Mouse (Mus musculus) heart, postnatal 0 days (tissue): ENCODE data around the gene Lpin3. TPM values are rescaled to one million over a fixed set of nuclear protein-coding genes. Genes with fewer than 3 reads are reported as not detected.

Experiments
- ATAC-seq: fragments of 200-750 bp; cut with Nextera tagmentation; 2 replicates; pipeline ENCODE4 v1.8.0; 2017; ENCODE audit warnings: low read depth, moderate number of reproducible peaks, moderate library complexity; ENCODE audit not compliant: insufficient read depth
- DNase-seq: peaks from one replicate; pipeline ENCODE4 v3.0.0-alpha.2; 2016; ENCODE audit warnings: low spot score
- H3K27ac ChIP-seq: fragments of 300-500 bp; sonication (generic); 2 replicates; pipeline ENCODE4 v1.5.1; 2014; ENCODE audit warnings: low read depth, mild to moderate bottlenecking
- H3K27me3 ChIP-seq: fragments of 300-500 bp; sonication (generic); 2 replicates; pipeline ENCODE4 v1.6.1; 2014; ENCODE audit warnings: low read length, mixed read lengths; ENCODE audit not compliant: control insufficient read depth, insufficient read depth
- H3K36me3 ChIP-seq: fragments of 300-500 bp; sonication (generic); replicated peaks from 2 replicates; pipeline ENCODE4 v1.6.1; 2014; ENCODE audit warnings: low read length, mixed read lengths; ENCODE audit not compliant: control insufficient read depth, insufficient read depth
- H3K4me1 ChIP-seq: fragments of 300-500 bp; sonication (generic); 2 replicates; pipeline ENCODE4 v1.6.1; 2014; ENCODE audit warnings: antibody characterized with exemption; ENCODE audit not compliant: control insufficient read depth, insufficient read depth
- H3K4me2 ChIP-seq: fragments of 300-500 bp; sonication (generic); 2 replicates; pipeline ENCODE4 v1.6.1; 2014; ENCODE audit warnings: low read depth, mild to moderate bottlenecking, low read length, moderate library complexity
- H3K4me3 ChIP-seq: fragments of 300-500 bp; sonication (generic); 2 replicates; pipeline ENCODE4 v1.5.1; 2014; ENCODE audit warnings: low read depth, low read length
- H3K9ac ChIP-seq: fragments of 300-500 bp; sonication (generic); replicated peaks from 2 replicates; pipeline ENCODE4 v1.6.1; 2014; ENCODE audit warnings: low read depth, low read length, mixed read lengths
- H3K9me3 ChIP-seq: fragments of 300-500 bp; sonication (generic); replicated peaks from 2 replicates; pipeline ENCODE4 v1.6.1; 2016; ENCODE audit warnings: low read length; ENCODE audit not compliant: control insufficient read depth
- CTCF ChIP-seq: IDR thresholded peaks from 2 replicates; pipeline ENCODE4 v1.5.1; 2016; ENCODE audit warnings: antibody characterized with exemption, control low read depth, low read depth
- EP300 ChIP-seq: IDR thresholded peaks from 2 replicates; pipeline ENCODE4 v1.6.1; 2016; ENCODE audit warnings: antibody characterized with exemption, low read depth
- WGBS: fragments of 180-500 bp; shearing (Covaris S2); extraction: QIAGEN DNeasy Blood & Tissue Kit; methylation state at CpG from one replicate; pipeline ENCODE4 v1.1.7; 2014; 5-methylcytosine and 5-hydroxymethylcytosine counted together
- polyA plus RNA-seq: library from polyadenylated mRNA; unstranded; fragments of >200 nt; fragmentation: Nextera tagmentation; extraction: Ambion mirVana; gene quantifications from 2 replicates; pipeline ENCODE4 v1.2.1, GENCODE M21; 2015
- total RNA-seq: library from RNA; depleted of rRNA; stranded (reverse); fragments of >200 nt; gene quantifications from 2 replicates; pipeline ENCODE4 v1.2.3, GENCODE M21; 2014; ENCODE audit warnings: low replicate concordance

Lpin3 gene
- total and polyA plus RNA-seq, 2 experiments from 2014 or later, result 1.5 to 5.1 TPM

DNA sequence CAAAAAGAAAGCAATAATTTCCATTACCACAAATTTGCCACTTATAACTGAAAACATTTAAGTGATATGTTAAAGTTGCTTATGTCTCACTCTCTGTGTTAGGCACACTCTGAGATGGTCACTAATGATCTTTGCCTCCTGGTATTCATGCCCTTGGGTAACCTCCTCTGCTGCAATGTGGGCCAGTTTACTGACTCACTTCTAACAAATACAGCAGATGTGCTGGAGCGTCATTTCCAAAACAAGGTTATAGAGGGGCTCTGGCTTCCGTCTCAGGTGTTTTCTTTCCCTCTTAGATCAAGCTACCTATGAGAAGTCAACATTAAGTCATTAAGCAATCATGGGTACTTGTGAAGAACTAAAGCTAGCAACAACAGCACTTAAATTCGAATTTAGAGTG is 30.1 kb upstream of the Lpin3 start:
- H3K36me3 ChIP-seq, result no peaks in the 10 kb centered on the region
- no peak for TF ChIP-seq CTCF
- no peak for TF ChIP-seq EP300
- 81% methylated on average over 3 of the region's 3 CpGs for WGBS

DNA sequence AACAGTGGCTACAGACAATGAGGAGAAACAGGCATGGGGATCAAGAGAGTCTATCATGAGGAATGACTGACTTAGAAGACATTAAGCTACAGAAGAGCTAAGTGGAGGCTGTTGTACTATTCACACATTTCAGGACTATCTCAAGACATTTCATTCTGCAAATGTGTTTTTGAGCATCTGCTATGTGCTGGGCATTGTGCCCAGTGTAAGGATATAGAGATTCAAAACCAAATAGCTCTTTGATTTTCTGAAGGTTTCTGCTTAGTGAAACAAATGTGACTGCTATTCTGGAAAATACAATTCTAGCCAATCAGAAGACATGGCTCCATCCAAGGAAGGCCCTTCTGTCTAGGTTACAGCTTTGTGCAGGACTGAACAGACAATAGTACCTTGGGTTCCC is 25.8 kb upstream of the Lpin3 start:
- no peak overlapping the region for H3K27ac ChIP-seq
- H3K27me3 ChIP-seq, result no peaks in the 10 kb centered on the region
- H3K36me3 ChIP-seq, result no peaks in the 10 kb centered on the region
- no peak overlapping the region for H3K4me2 ChIP-seq
- no peak for DNase-seq
- peaks cover 9% of the 10 kb centered on the region; the same call in 1 of the 2 replicates for H3K4me1 ChIP-seq
- H3K4me3 ChIP-seq, result no peak overlapping the region
- TF ChIP-seq CTCF, result no peak
- TF ChIP-seq EP300, result no peak
- 0 out of 2 replicates have a peak, but pooled peaks have one; percentile 36 for ATAC-seq
- H3K9ac ChIP-seq, result no peak overlapping the region
- 0 out of 2 replicates have a peak, but pooled peaks cover 3% of the 10 kb centered on the region for H3K9me3 ChIP-seq

More for the DNA sequence above, 30.1 kb upstream of the Lpin3 start:
- Histone ChIP-seq H3K4me2 (no peak overlapping the region), H3K4me1 (peaks cover 9% of the 10 kb centered on the region; the same call in 1 of the 2 replicates), H3K27ac (no peak overlapping the region), H3K9ac (no peak overlapping the region), H3K4me3 (no peak overlapping the region), H3K9me3 (no peaks in the 10 kb centered on the region), H3K27me3 (no peaks in the 10 kb centered on the region)
- ATAC-seq, result no peak
- DNase-seq, result no peak

DNA sequence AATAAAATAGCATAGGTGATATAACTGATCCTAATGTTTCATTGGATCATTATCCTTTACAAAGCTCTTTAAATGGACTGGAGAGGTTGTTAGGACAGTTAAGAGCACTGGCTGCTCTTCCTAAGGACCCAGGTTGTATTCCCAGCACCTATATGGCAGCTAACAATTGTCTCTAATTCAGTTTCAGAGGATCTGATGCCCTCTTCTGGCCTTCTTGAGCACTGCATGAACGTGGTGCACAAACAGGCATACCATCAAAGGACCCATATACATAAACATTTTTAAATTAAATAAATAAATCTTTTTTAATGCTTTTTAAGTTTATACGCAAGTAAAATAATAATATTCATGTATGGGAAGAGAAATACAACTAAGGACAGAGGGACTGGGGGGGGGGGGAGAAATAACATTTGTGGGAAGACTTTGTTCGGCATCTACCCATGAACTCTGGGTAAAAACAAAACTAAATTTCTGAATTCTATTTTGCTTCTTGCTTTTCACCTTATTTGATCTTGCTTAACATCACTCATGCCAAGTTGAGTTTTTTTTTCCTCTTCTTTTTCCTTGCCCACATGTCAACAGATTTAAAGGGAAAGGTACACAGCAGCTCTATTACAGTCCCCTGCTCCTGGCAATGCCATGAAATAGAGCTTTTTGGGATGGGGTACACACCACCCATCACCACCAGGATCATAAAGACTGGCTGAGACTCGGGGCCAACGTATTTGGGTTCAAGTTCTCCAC is 23.9 kb upstream of the Lpin3 start:
- Histone ChIP-seq H3K27ac (no peak overlapping the region), H3K9ac (no peak overlapping the region), H3K4me2 (no peak overlapping the region), H3K27me3 (no peaks in the 10 kb centered on the region), H3K36me3 (no peaks in the 10 kb centered on the region), H3K4me1 (0 out of 2 replicates have a peak, but pooled peaks cover 6% of the 10 kb centered on the region), H3K9me3 (0 out of 2 replicates have a peak, but pooled peaks cover 3% of the 10 kb centered on the region), H3K4me3 (no peak overlapping the region)
- no peak for ATAC-seq
- no peak for DNase-seq
- no peak; the same call in 1 of the 2 replicates for TF ChIP-seq CTCF
- TF ChIP-seq EP300, result no peak
- WGBS, result 78% methylated on average over 5 of the region's 5 CpGs

DNA sequence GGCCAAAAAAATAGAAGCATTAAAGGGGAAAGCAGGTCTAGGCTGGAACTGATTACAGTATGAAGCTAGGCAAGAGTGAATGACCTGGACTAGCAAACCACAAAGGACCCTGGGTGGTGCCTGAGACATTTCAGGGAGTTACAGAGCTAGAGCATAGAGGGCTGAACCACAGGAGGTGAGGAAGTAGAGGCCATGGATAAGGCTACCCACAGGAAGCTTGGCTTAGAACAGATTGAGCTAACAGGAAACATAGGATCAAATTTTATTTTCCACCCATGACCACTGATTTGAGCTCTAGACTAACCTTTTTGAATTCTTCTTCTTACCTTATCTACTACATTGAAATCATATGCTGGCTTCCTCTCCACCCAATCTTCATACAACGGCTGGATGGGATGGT is 20.1 kb upstream of the Lpin3 start:
- Histone ChIP-seq H3K9me3 (0 out of 2 replicates have a peak, but pooled peaks cover 3% of the 10 kb centered on the region), H3K4me3 (no peak overlapping the region), H3K36me3 (no peaks in the 10 kb centered on the region), H3K9ac (no peak overlapping the region), H3K27ac (no peak overlapping the region), H3K27me3 (no peaks in the 10 kb centered on the region), H3K4me2 (no peak overlapping the region), H3K4me1 (no peaks in the 10 kb centered on the region)
- TF ChIP-seq CTCF (no peak), EP300 (no peak)
- ATAC-seq, result no peak
- WGBS, result 57% methylated on average over 1 of the region's 1 CpGs
- DNase-seq, result no peak

DNA sequence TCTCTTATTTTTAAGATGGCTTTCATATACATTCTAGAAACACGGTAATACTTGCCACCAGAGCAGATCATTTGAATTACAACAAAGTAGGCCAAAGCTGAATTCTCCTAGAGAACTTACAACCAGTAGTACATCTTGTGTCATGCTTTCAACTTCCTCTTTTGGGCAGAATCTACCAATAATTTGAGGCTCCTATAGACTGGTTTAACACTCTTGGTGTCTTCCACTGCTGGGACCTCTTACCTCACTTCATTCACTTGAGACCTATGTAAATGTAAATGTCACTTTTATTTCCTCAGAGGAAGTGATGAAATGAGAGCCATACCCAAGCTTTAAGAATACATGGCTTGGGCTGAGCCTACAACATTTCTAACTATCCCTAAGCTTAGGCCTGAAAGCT is 16.4 kb upstream of the Lpin3 start:
- Histone ChIP-seq H3K27me3 (no peaks in the 10 kb centered on the region), H3K9me3 (no peaks in the 10 kb centered on the region), H3K9ac (no peak overlapping the region), H3K27ac (no peak overlapping the region), H3K36me3 (no peaks in the 10 kb centered on the region), H3K4me1 (no peaks in the 10 kb centered on the region), H3K4me3 (no peak overlapping the region), H3K4me2 (no peak overlapping the region)
- ATAC-seq (no peak), DNase-seq (no peak)
- 92% methylated on average over 1 of the region's 1 CpGs for WGBS
- no peak for TF ChIP-seq EP300
- TF ChIP-seq CTCF, result no peak
